Mouse (Mus musculus): ENCODE measurements at regions not wholly inside any gene's neighbourhood (a gene's known extent, or its start where the extent isn't known, plus 50 kb on each side); places are given as distances from the start of the nearest gene placed in this dataset.
A peak's percentile ranks its signal among the peaks of the same experiment; 100 is the strongest.

GRCm38 (mm10) chr16:77166722-77167121 lies 153.2 kb downstream of the Usp25 start:
- peak in 1 of 2 experiments; percentile 7 for DNase-seq

GRCm38 (mm10) chr16:77173026-77173692 lies 159.7 kb downstream of the Usp25 start:
- DNase-seq: no peak

GRCm38 (mm10) chr16:77174744-77175432 lies 161.4 kb downstream of the Usp25 start:
- no peak for DNase-seq

GRCm38 (mm10) chr16:77180990-77181389 lies 167.5 kb downstream of the Usp25 start:
- DNase-seq: no peak
